Mouse (Mus musculus) heart, embryonic 15.5 days (tissue): ENCODE measurements around the gene Fcnb. TPM values are rescaled to one million over a fixed set of nuclear protein-coding genes. Genes with fewer than 3 reads are reported as not detected.

Source experiments
- ATAC-seq: fragments of 200-750 bp; cut with Nextera tagmentation; replicated peaks from 2 replicates; pipeline ENCODE4 v1.8.0; 2017; ENCODE audit warnings: low read depth, moderate TSS enrichment; ENCODE audit not compliant: insufficient number of reproducible peaks, insufficient read depth, low FRiP score
- H3K27ac ChIP-seq: fragments of 300-500 bp; sonication (generic); 2 replicates; pipeline ENCODE4 v1.5.1; 2015; ENCODE audit warnings: mild to moderate bottlenecking, inconsistent platforms
- H3K27me3 ChIP-seq: fragments of 300-500 bp; sonication (generic); 2 replicates; pipeline ENCODE4 v1.6.1; 2015; ENCODE audit warnings: inconsistent platforms
- H3K36me3 ChIP-seq: fragments of 300-500 bp; sonication (generic); 2 replicates; pipeline ENCODE4 v1.6.1; 2015; ENCODE audit warnings: mild to moderate bottlenecking, inconsistent platforms
- H3K4me1 ChIP-seq: fragments of 300-500 bp; sonication (generic); replicated peaks from 2 replicates; pipeline ENCODE4 v1.6.1; 2015; ENCODE audit warnings: inconsistent platforms
- H3K4me2 ChIP-seq: fragments of 300-500 bp; sonication (generic); 2 replicates; pipeline ENCODE4 v1.6.1; 2015; ENCODE audit warnings: inconsistent platforms, mild to moderate bottlenecking, moderate library complexity
- H3K4me3 ChIP-seq: fragments of 300-500 bp; sonication (generic); 2 replicates; pipeline ENCODE4 v1.5.1; 2015; ENCODE audit warnings: mild to moderate bottlenecking, inconsistent platforms
- H3K9ac ChIP-seq: fragments of 300-500 bp; sonication (generic); 2 replicates; pipeline ENCODE4 v1.6.1; 2015; ENCODE audit warnings: mild to moderate bottlenecking, inconsistent platforms
- H3K9me3 ChIP-seq: fragments of 300-500 bp; sonication (generic); replicated peaks from 2 replicates; pipeline ENCODE4 v1.6.1; 2016; ENCODE audit warnings: inconsistent platforms
- WGBS: fragments of 180-500 bp; shearing (Covaris S2); methylation state at CpG from one replicate; pipeline ENCODE4 v1.1.7; 2015; ENCODE audit warnings: mixed read lengths; 5-methylcytosine and 5-hydroxymethylcytosine counted together
- polyA plus RNA-seq: library from polyadenylated mRNA; unstranded; fragments of >200 nt; fragmentation: Nextera tagmentation; extraction: Ambion mirVana; gene quantifications from 2 replicates; pipeline ENCODE4 v1.2.1, GENCODE M21; 2015

The Fcnb gene
- polyA plus RNA-seq, 1 experiment from 2014 or later, result 0.28 TPM

- Histone ChIP-seq H3K9ac (no peak overlapping the region), H3K27me3 (peaks cover 13% of the 10 kb centered on the region; the same call in 1 of the 2 replicates), H3K27ac (no peak overlapping the region), H3K4me2 (no peak overlapping the region), H3K4me1 (peaks cover 3% of the 10 kb centered on the region; the same call in 1 of the 2 replicates), H3K9me3 (no peaks in the 10 kb centered on the region), H3K36me3 (no peaks in the 10 kb centered on the region), H3K4me3 (no peak overlapping the region)
- no peak for ATAC-seq
- WGBS, result 46% methylated on average over 2 of the region's 2 CpGs
These were observed 19.0 kb upstream of the Fcnb start for GRCm38 (mm10) chr2:28103653-28104052.

- no peak overlapping the region for H3K27ac ChIP-seq
- WGBS, result 84% methylated on average over 2 of the region's 2 CpGs
- H3K27me3 ChIP-seq, result peaks cover 21% of the 10 kb centered on the region
- no peaks in the 10 kb centered on the region for H3K9me3 ChIP-seq
- H3K36me3 ChIP-seq, result no peaks in the 10 kb centered on the region
- no peak for ATAC-seq
- no peak overlapping the region for H3K4me3 ChIP-seq
- no peak overlapping the region for H3K9ac ChIP-seq
- no peak overlapping the region for H3K4me2 ChIP-seq
- H3K4me1 ChIP-seq, result peaks cover 5% of the 10 kb centered on the region
These were observed 17.2 kb upstream of the Fcnb start for GRCm38 (mm10) chr2:28101892-28102291.

GRCm38 (mm10) chr2:28100796-28101483, 16.3 kb upstream of the Fcnb start:
- no peak overlapping the region for H3K27ac ChIP-seq
- no peak overlapping the region for H3K4me3 ChIP-seq
- ATAC-seq, result no peak
- H3K4me2 ChIP-seq, result no peak overlapping the region
- peaks cover 5% of the 10 kb centered on the region for H3K4me1 ChIP-seq
- H3K27me3 ChIP-seq, result peaks cover 21% of the 10 kb centered on the region
- 66% methylated on average over 9 of the region's 9 CpGs for WGBS
- no peaks in the 10 kb centered on the region for H3K9me3 ChIP-seq
- H3K9ac ChIP-seq, result no peak overlapping the region
- H3K36me3 ChIP-seq, result no peaks in the 10 kb centered on the region

- no peak for ATAC-seq
- Histone ChIP-seq H3K36me3 (no peaks in the 10 kb centered on the region), H3K4me2 (peak overlapping the region; percentile 46), H3K27me3 (peaks cover 21% of the 10 kb centered on the region), H3K9ac (no peak overlapping the region), H3K27ac (no peak overlapping the region), H3K4me1 (peaks cover 5% of the 10 kb centered on the region), H3K4me3 (no peak overlapping the region), H3K9me3 (no peaks in the 10 kb centered on the region)
- 10% methylated on average over 24 of the region's 24 CpGs for WGBS
These were observed 14.1 kb upstream of the Fcnb start for GRCm38 (mm10) chr2:28098547-28099505.

GRCm38 (mm10) chr2:28096751-28097309, 12.1 kb upstream of the Fcnb start:
- Histone ChIP-seq H3K27ac (no peak overlapping the region), H3K27me3 (peaks cover 20% of the 10 kb centered on the region), H3K9ac (no peak overlapping the region), H3K4me1 (peaks cover 5% of the 10 kb centered on the region), H3K36me3 (no peaks in the 10 kb centered on the region), H3K4me3 (no peak overlapping the region), H3K4me2 (no peak overlapping the region), H3K9me3 (no peaks in the 10 kb centered on the region)
- no peak for ATAC-seq
- WGBS, result 70% methylated on average over 6 of the region's 6 CpGs

GRCm38 (mm10) chr2:28092099-28092498, 7.4 kb upstream of the Fcnb start:
- 83% methylated on average over 8 of the region's 8 CpGs for WGBS
- H3K9ac ChIP-seq, result no peak overlapping the region
- H3K4me3 ChIP-seq, result no peak overlapping the region
- no peak for ATAC-seq
- H3K27me3 ChIP-seq, result peaks cover 2% of the 10 kb centered on the region; the same call in 1 of the 2 replicates
- H3K36me3 ChIP-seq, result no peaks in the 10 kb centered on the region
- H3K9me3 ChIP-seq, result no peaks in the 10 kb centered on the region
- H3K4me2 ChIP-seq, result no peak overlapping the region
- no peaks in the 10 kb centered on the region for H3K4me1 ChIP-seq
- no peak overlapping the region for H3K27ac ChIP-seq

- Histone ChIP-seq H3K4me3 (no peak overlapping the region), H3K9ac (no peak overlapping the region), H3K27me3 (0 out of 2 replicates have a peak, but pooled peaks cover 2% of the 10 kb centered on the region), H3K9me3 (no peaks in the 10 kb centered on the region), H3K4me2 (no peak overlapping the region), H3K27ac (no peak overlapping the region), H3K36me3 (no peaks in the 10 kb centered on the region), H3K4me1 (no peaks in the 10 kb centered on the region)
- no peak for ATAC-seq
- WGBS, result 83% methylated on average over 6 of the region's 6 CpGs
These were observed 6.4 kb upstream of the Fcnb start for GRCm38 (mm10) chr2:28091042-28091441.

- 0 out of 2 replicates have a peak, but pooled peaks cover 2% of the 10 kb centered on the region for H3K27me3 ChIP-seq
- WGBS, result 56% methylated on average over 7 of the region's 7 CpGs
- no peaks in the 10 kb centered on the region for H3K9me3 ChIP-seq
- no peak overlapping the region for H3K4me3 ChIP-seq
- no peak overlapping the region for H3K27ac ChIP-seq
- no peak overlapping the region for H3K4me2 ChIP-seq
- no peak overlapping the region for H3K9ac ChIP-seq
- no peaks in the 10 kb centered on the region for H3K4me1 ChIP-seq
- ATAC-seq, result no peak
- no peaks in the 10 kb centered on the region for H3K36me3 ChIP-seq
These were observed 5.8 kb upstream of the Fcnb start for GRCm38 (mm10) chr2:28090299-28091008.

GRCm38 (mm10) chr2:28089095-28089494, 4.4 kb upstream of the Fcnb start:
- 57% methylated on average over 5 of the region's 5 CpGs for WGBS
- Histone ChIP-seq H3K9me3 (no peaks in the 10 kb centered on the region), H3K9ac (no peak overlapping the region), H3K4me3 (no peak overlapping the region), H3K27me3 (0 out of 2 replicates have a peak, but pooled peaks cover 2% of the 10 kb centered on the region), H3K27ac (no peak overlapping the region), H3K36me3 (no peaks in the 10 kb centered on the region), H3K4me2 (no peak overlapping the region), H3K4me1 (no peaks in the 10 kb centered on the region)
- ATAC-seq, result no peak

- Histone ChIP-seq H3K4me2 (no peak overlapping the region), H3K9me3 (no peaks in the 10 kb centered on the region), H3K4me1 (no peaks in the 10 kb centered on the region), H3K27ac (no peak overlapping the region), H3K27me3 (no peaks in the 10 kb centered on the region), H3K9ac (no peak overlapping the region), H3K4me3 (no peak overlapping the region), H3K36me3 (no peaks in the 10 kb centered on the region)
- ATAC-seq, result no peak
- WGBS, result 70% methylated on average over 10 of the region's 10 CpGs
These were observed 1.4 kb upstream of the Fcnb start for GRCm38 (mm10) chr2:28086112-28086511.
